Mouse (Mus musculus) stomach, embryonic 15.5 days (tissue): Measurements from ENCODE around the gene 2210016L21Rik. TPM values are rescaled to one million over a fixed set of nuclear protein-coding genes. Genes with fewer than 3 reads are reported as not detected.

Source experiments
- ATAC-seq: fragments of 200-750 bp; cut with Nextera tagmentation; 2 replicates; pipeline ENCODE4 v1.8.0; 2017; ENCODE audit warnings: low read depth, moderate number of reproducible peaks, moderate TSS enrichment; ENCODE audit not compliant: insufficient read depth, low FRiP score
- H3K27ac ChIP-seq: fragments of 300-500 bp; sonication (generic); 2 replicates; pipeline ENCODE4 v1.5.1; 2015; ENCODE audit warnings: mild to moderate bottlenecking, inconsistent platforms
- H3K27me3 ChIP-seq: fragments of 300-500 bp; sonication (generic); replicated peaks from 2 replicates; pipeline ENCODE4 v1.6.1; 2015; ENCODE audit warnings: inconsistent platforms
- H3K36me3 ChIP-seq: fragments of 300-500 bp; sonication (generic); 2 replicates; pipeline ENCODE4 v1.6.1; 2015; ENCODE audit warnings: inconsistent platforms
- H3K4me1 ChIP-seq: fragments of 300-500 bp; sonication (generic); 2 replicates; pipeline ENCODE4 v1.6.1; 2015; ENCODE audit warnings: inconsistent platforms
- H3K4me2 ChIP-seq: fragments of 300-500 bp; sonication (generic); 2 replicates; pipeline ENCODE4 v1.6.1; 2015; ENCODE audit warnings: mild to moderate bottlenecking, inconsistent platforms
- H3K4me3 ChIP-seq: fragments of 300-500 bp; sonication (generic); replicated peaks from 2 replicates; pipeline ENCODE4 v1.5.1; 2015; ENCODE audit warnings: inconsistent platforms
- H3K9ac ChIP-seq: fragments of 300-500 bp; sonication (generic); 2 replicates; pipeline ENCODE4 v1.6.1; 2015; ENCODE audit warnings: inconsistent platforms
- H3K9me3 ChIP-seq: fragments of 300-500 bp; sonication (generic); 2 replicates; pipeline ENCODE4 v1.6.1; 2016; ENCODE audit warnings: inconsistent platforms
- WGBS: fragments of 180-500 bp; shearing (Covaris S2); methylation state at CpG from one replicate; pipeline ENCODE4 v1.1.7; 2015; 5-methylcytosine and 5-hydroxymethylcytosine counted together
- polyA plus RNA-seq: library from polyadenylated mRNA; unstranded; fragments of >200 nt; fragmentation: Nextera tagmentation; extraction: Ambion mirVana; gene quantifications from 2 replicates; pipeline ENCODE4 v1.2.1, GENCODE M21; 2015

Gene 2210016L21Rik
- polyA plus RNA-seq, 1 experiment from 2014 or later, result 57.4 TPM

DNA sequence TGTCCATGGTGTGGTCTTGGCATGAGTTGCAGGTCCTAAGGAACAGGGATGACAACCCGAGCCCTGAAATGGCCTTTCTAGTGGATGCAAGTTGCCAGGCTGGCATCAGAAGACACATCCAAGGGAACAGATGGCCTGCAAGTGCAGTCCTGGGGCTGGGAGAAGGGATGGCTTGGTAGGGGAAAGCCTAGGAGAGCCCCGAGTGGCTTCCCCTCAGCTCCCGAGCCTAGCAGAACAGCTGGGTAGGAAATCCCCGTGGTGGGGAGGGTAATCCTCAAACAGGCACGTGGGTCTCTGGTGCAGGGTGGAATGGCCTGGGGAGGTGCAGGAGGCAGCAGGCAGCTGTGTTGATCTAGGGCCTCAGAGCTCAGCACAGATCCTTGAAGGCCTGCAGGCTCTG lies 7.4 kb downstream of the 2210016L21Rik start:
- no peak overlapping the region for H3K4me3 ChIP-seq
- no peak overlapping the region for H3K4me2 ChIP-seq
- no peaks in the 10 kb centered on the region for H3K27me3 ChIP-seq
- H3K4me1 ChIP-seq, result peaks cover 13% of the 10 kb centered on the region
- H3K9ac ChIP-seq, result no peak overlapping the region
- no peak for ATAC-seq
- H3K27ac ChIP-seq, result no peak overlapping the region
- H3K36me3 ChIP-seq, result peaks cover 31% of the 10 kb centered on the region
- H3K9me3 ChIP-seq, result no peaks in the 10 kb centered on the region
- 45% methylated on average over 5 of the region's 5 CpGs for WGBS

DNA sequence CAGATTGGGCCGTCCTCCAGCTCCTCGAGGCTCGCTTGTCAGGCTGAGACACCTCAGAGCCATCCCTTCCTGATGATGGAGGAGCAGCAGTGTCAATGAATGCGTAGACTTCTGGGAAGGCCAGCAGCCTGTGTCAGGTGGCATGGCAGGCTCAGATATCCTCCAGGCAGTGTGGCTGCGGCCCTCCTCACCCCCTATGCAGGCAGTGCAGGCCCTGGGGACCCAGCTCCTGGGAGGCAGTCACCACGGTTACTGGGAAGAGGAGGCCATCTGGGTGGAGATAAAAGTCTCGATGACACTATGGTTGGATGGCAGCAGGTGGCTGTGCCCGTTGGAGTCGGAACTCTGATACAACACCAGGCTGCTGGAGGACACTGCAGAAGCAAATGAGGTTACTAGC lies 7.9 kb downstream of the 2210016L21Rik start:
- Histone ChIP-seq H3K9ac (no peak overlapping the region), H3K36me3 (peaks cover 31% of the 10 kb centered on the region), H3K27ac (no peak overlapping the region), H3K4me3 (no peak overlapping the region), H3K27me3 (no peaks in the 10 kb centered on the region), H3K4me1 (peaks cover 13% of the 10 kb centered on the region), H3K9me3 (no peaks in the 10 kb centered on the region), H3K4me2 (no peak overlapping the region)
- WGBS, result 83% methylated on average over 9 of the region's 9 CpGs
- no peak for ATAC-seq

GRCm38 (mm10) chr5:114950669-114951068 lies 8.7 kb downstream of the 2210016L21Rik start:
- Histone ChIP-seq H3K27ac (no peak overlapping the region), H3K36me3 (peaks cover 29% of the 10 kb centered on the region), H3K4me2 (no peak overlapping the region), H3K9ac (no peak overlapping the region), H3K4me3 (no peak overlapping the region), H3K4me1 (peaks cover 13% of the 10 kb centered on the region), H3K27me3 (no peaks in the 10 kb centered on the region), H3K9me3 (no peaks in the 10 kb centered on the region)
- 75% methylated on average over 12 of the region's 12 CpGs for WGBS
- no peak for ATAC-seq

DNA sequence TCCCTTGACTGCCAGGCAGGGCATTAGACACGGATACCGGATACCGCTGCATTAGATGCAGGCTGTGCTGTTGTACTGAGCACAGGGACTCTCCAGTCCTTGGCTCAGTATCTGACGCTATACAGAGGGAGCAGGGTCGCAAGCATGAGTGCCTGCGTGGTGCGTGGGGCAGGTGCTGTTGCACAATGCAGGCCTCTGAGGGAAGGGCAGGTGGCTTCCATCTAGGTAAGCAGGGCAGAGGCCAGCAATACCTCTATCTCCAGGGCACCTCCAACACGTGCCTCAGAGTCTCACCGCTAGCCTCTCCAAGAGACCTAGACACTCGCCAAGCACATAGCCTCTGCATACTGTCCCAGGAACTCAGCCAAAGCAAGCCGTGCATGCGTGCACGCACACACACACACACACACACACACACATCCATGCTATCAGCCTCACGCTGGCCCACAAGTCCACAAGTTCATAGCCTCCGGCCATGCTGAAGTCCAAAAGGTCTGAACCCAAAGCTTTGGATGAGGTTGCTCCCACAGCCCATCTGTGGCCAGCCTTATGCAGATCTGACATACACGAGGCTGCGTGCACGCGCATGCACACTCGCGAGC lies 9.4 kb downstream of the 2210016L21Rik start:
- H3K4me3 ChIP-seq, result no peak overlapping the region
- no peak overlapping the region for H3K9ac ChIP-seq
- WGBS, result 74% methylated on average over 21 of the region's 21 CpGs
- ATAC-seq, result no peak
- H3K27ac ChIP-seq, result no peak overlapping the region
- no peaks in the 10 kb centered on the region for H3K9me3 ChIP-seq
- no peak overlapping the region for H3K4me2 ChIP-seq
- H3K27me3 ChIP-seq, result no peaks in the 10 kb centered on the region
- H3K36me3 ChIP-seq, result peaks cover 22% of the 10 kb centered on the region
- peaks cover 13% of the 10 kb centered on the region for H3K4me1 ChIP-seq

- H3K27me3 ChIP-seq, result no peaks in the 10 kb centered on the region
- no peaks in the 10 kb centered on the region for H3K9me3 ChIP-seq
- no peak overlapping the region for H3K4me3 ChIP-seq
- WGBS, result 82% methylated on average over 14 of the region's 14 CpGs
- H3K4me2 ChIP-seq, result no peak overlapping the region
- H3K9ac ChIP-seq, result no peak overlapping the region
- H3K4me1 ChIP-seq, result peaks cover 12% of the 10 kb centered on the region
- H3K36me3 ChIP-seq, result peaks cover 8% of the 10 kb centered on the region; the same call in 1 of the 2 replicates
- H3K27ac ChIP-seq, result no peak overlapping the region
- ATAC-seq, result no peak
Observed at GRCm38 (mm10) chr5:114953326-114953725, 11.4 kb downstream of the 2210016L21Rik start.

DNA sequence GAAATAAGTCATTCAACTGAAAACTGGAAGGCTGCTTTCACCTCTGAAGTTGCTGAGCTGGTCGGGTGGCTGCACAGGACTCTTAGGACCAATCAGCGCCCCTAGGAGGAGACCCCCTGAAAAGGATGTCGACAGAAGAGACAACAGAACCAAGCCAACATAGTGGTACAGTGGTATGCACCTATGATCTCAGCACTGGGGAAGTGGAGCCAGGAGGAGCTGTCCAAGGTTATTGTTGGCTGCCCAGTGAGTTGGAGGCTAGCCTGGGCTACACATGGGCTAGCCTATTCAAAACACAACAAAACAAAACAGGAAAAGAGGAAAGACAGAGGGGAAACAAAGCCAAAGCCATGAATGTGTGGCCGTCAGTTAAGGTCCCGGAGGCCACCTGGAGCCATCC lies 16.1 kb downstream of the 2210016L21Rik start:
- no peak overlapping the region for H3K4me2 ChIP-seq
- ATAC-seq, result no peak
- H3K36me3 ChIP-seq, result no peaks in the 10 kb centered on the region
- H3K9me3 ChIP-seq, result no peaks in the 10 kb centered on the region
- no peak overlapping the region for H3K27ac ChIP-seq
- no peak overlapping the region for H3K9ac ChIP-seq
- WGBS, result 80% methylated on average over 5 of the region's 5 CpGs
- no peak overlapping the region for H3K4me3 ChIP-seq
- H3K27me3 ChIP-seq, result no peaks in the 10 kb centered on the region
- H3K4me1 ChIP-seq, result peaks cover 6% of the 10 kb centered on the region; the same call in 1 of the 2 replicates

GRCm38 (mm10) chr5:114961590-114962360 lies 19.8 kb downstream of the 2210016L21Rik start:
- 32% methylated on average over 4 of the region's 4 CpGs for WGBS
- no peaks in the 10 kb centered on the region for H3K9me3 ChIP-seq
- H3K9ac ChIP-seq, result no peak overlapping the region
- no peak for ATAC-seq
- H3K4me1 ChIP-seq, result peaks cover 6% of the 10 kb centered on the region; the same call in 1 of the 2 replicates
- H3K4me2 ChIP-seq, result no peak overlapping the region
- H3K36me3 ChIP-seq, result no peaks in the 10 kb centered on the region
- H3K27me3 ChIP-seq, result no peaks in the 10 kb centered on the region
- peak overlapping the region; percentile 48; the same call in 1 of the 2 replicates for H3K27ac ChIP-seq
- no peak overlapping the region for H3K4me3 ChIP-seq

DNA sequence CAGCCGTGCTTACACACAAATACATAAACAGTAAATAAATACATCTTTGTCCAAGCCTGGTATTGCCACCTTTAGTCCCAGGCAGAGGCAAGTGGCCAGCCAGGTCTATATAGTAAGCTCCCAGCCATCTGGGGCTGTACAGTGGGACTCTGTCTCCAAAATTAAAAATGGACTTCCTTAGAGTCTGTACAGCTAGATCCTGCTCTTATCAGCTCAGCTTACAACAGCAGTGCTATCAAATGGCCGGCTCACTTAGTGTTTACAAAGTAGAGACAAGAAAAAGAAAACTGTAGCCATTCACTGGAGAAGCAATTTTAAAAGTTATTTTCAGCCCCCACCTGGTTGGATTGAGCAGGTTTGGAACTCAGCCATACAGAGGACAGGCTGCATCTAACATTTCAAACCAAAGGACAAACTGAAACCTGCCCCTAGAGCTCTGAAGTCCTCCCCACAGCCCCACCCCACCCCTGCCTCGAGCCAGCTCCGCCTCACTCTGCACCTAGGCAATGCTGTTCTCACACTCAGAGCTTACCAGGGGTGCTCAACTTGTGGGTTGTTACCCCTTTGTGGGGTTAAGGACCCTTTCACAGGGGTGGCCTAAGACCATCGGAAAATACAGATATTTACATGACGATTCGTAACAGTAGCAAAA lies 22.5 kb downstream of the 2210016L21Rik start:
- H3K27me3 ChIP-seq, result no peaks in the 10 kb centered on the region
- peak overlapping the region; percentile 45 for H3K4me2 ChIP-seq
- no peak overlapping the region for H3K9ac ChIP-seq
- 33% methylated on average over 7 of the region's 7 CpGs for WGBS
- H3K27ac ChIP-seq, result peak overlapping the region; percentile 91
- H3K9me3 ChIP-seq, result no peaks in the 10 kb centered on the region
- peaks cover 6% of the 10 kb centered on the region; the same call in 1 of the 2 replicates for H3K4me1 ChIP-seq
- peak; percentile 74 for ATAC-seq
- H3K36me3 ChIP-seq, result no peaks in the 10 kb centered on the region
- peak overlapping the region; percentile 14; the same call in 1 of the 2 replicates for H3K4me3 ChIP-seq

DNA sequence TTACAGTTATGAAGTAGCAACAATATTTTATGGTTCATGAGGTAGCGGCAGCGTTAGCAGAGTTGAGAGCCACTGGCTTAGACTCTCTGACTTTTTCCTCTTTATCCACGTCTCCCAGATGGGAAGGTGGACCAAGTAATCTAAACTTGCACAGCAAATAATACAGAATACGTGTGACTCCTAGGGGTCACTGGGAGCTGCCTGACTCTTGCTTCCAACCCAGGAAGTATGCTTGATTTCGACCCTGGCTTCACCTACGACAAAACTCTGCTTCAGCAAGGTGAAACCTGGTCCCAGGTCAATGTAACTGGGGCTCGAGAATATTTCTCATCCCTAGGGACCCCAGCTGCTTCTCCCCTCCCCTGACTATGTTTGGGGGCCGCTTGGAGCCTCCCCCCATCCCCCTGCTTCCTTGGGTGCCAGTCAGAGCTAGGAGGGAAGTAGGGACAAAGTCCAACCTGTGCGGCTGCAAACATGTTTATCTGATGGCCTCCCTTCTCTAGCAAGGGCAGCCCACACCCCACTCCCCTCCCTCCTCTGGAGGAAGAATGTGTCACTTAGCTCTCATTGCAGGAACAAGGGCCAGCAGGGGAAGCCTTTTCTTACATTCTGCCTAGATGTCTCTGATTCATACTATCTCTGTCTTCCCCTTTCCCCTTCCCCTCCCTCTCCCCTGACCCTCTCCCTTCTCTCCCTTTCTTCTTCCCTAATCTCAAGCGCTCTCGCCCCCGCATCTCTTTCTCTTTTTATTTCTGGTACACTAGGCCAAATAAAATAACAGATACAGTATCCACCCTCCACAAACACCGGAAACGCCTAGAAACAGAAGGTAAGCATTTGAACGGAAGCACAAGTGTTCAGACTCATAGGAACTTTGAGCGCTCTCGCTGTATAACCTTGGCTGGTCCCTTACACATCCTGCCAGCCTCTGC lies 23.3 kb downstream of the 2210016L21Rik start:
- WGBS, result 39% methylated on average over 17 of the region's 17 CpGs
- peak; percentile 80 for ATAC-seq
- no peaks in the 10 kb centered on the region for H3K27me3 ChIP-seq
- H3K36me3 ChIP-seq, result no peaks in the 10 kb centered on the region
- no peak overlapping the region for H3K9ac ChIP-seq
- H3K27ac ChIP-seq, result peak overlapping the region; percentile 91
- H3K4me2 ChIP-seq, result peak overlapping the region; percentile 45
- H3K4me3 ChIP-seq, result peak overlapping the region; percentile 14; the same call in 1 of the 2 replicates
- H3K9me3 ChIP-seq, result no peaks in the 10 kb centered on the region
- peaks cover 6% of the 10 kb centered on the region; the same call in 1 of the 2 replicates for H3K4me1 ChIP-seq

- 32% methylated on average over 14 of the region's 14 CpGs for WGBS
- Histone ChIP-seq H3K27me3 (no peaks in the 10 kb centered on the region), H3K9me3 (no peaks in the 10 kb centered on the region), H3K4me3 (peak overlapping the region; percentile 46), H3K36me3 (no peaks in the 10 kb centered on the region), H3K4me2 (peak overlapping the region; percentile 42), H3K4me1 (0 out of 2 replicates have a peak, but pooled peaks cover 5% of the 10 kb centered on the region), H3K9ac (no peak overlapping the region), H3K27ac (peak overlapping the region; percentile 86)
- no peak for ATAC-seq
Observed at GRCm38 (mm10) chr5:114967523-114968268, 25.7 kb downstream of the 2210016L21Rik start.
